Mouse (Mus musculus): Measurements from ENCODE around the gene Vps13d. TPM values are rescaled to one million over a fixed set of nuclear protein-coding genes. Genes with fewer than 3 reads are reported as not detected.

Vps13d gene
- total and polyA plus RNA-seq, 3 experiments: 9.4 to 9.8 (median 9.7) TPM

DNA sequence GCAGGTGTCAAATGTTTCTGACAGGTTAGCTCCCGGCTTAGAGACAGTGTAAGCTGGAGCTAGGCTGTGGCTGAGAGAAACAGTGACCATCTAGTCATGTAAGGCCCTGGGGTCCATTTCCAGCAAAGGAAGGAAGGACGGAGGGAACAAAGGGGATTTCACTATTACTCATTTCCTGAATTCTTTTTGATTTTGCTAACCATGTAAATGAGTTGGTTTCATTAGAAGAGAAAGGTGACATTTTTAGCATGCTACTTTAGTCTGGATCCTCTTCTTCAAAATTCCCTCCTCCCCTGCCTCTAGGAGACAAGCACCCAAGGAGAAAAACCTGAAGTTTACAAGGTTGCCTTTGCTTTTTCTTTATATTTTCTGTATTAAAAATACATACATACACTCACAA, 214.7 kb downstream of the Vps13d start (continued):
- TF ChIP-seq NRF1 (IDR thresholded peaks at IDR 0.05; ENCODE audit: low read depth, low read length) (no peak), TBP (conservative IDR thresholded peaks at IDR 0.05; ENCODE audit: low read depth, low read length) (no peak), MYC (IDR thresholded peaks at IDR 0.05; ENCODE audit: low read depth, low read length) (no peak; the same call in 1 of the 2 replicates), TCF12 (IDR thresholded peaks at IDR 0.05; ENCODE audit: low read depth, low read length) (peak; percentile 77), POLR2A (IDR thresholded peaks at IDR 0.05; ENCODE audit: low read depth, low read length) (no peak), USF2 (conservative IDR thresholded peaks at IDR 0.05; ENCODE audit: low read depth, low read length) (no peak)

- Histone ChIP-seq H3K27me3 (replicated peaks) (no peaks in the 10 kb centered on the region), H3K36me3 (replicated peaks in 1 of 2; ENCODE audit: control insufficient read depth in 1 of 2, insufficient read depth in 1 of 2, low read length in 1 of 2) (peaks cover 0 to 25% of the 10 kb centered on the region in 2 experiments), H3K79me2 (replicated peaks; ENCODE audit: control insufficient read depth, extremely low read depth, insufficient read depth, poor library complexity, severe bottlenecking) (no peaks in the 10 kb centered on the region), H3K4me3 (replicated peaks in 1 of 3; ENCODE audit: low read depth in 2 of 3, low read length in 2 of 3, poor library complexity in 1 of 3) (no peak overlapping the region), H3K27ac (ENCODE audit: insufficient read depth, low read depth) (no peak overlapping the region), H3K9me3 (replicated peaks; ENCODE audit: low read length) (no peaks in the 10 kb centered on the region), H3K9ac (ENCODE audit: insufficient read depth, low read depth) (no peak overlapping the region), H3K4me2 (ENCODE audit: insufficient read depth, low read depth, poor library complexity, severe bottlenecking) (no peak overlapping the region), H3K4me1 (ENCODE audit: control insufficient read depth in 1 of 2, insufficient read depth in 2 of 2) (peaks cover 49 to 89% of the 10 kb centered on the region in 2 experiments)
- dilution Hi-C loops (cut with MboI; ENCODE audit: extremely low pct_ligation_motif_present, extremely low pct_unique_long_range_greater_than_20kb, low sequenced_read_pairs): loop anchor here (25.0 kb wide), 1 partner anchor 91 kb away; the partner anchor contains the start of gene Dhrs3
- in situ Hi-C loops (cut with MboI; ENCODE audit: low pct_ligation_motif_present, low pct_unique_long_range_greater_than_20kb, low sequenced_read_pairs): no loop called here
- TF ChIP-seq ETS1 (conservative IDR thresholded peaks at IDR 0.05; ENCODE audit: low read depth, low read length) (no peak), SMC3 (IDR thresholded peaks at IDR 0.05; ENCODE audit: low read depth, low read length) (no peak), ZC3H11A (IDR thresholded peaks at IDR 0.05; ENCODE audit: low read depth, low read length) (no peak), POLR2A (IDR thresholded peaks at IDR 0.05; ENCODE audit: low read depth, low read length) (no peak), ELF1 (IDR thresholded peaks at IDR 0.05; ENCODE audit: low read depth, low read length) (no peak), ZNF384 (IDR thresholded peaks at IDR 0.05; ENCODE audit: low read depth, low read length) (no peak), JUND (conservative IDR thresholded peaks at IDR 0.05; ENCODE audit: low read depth, low read length) (no peak), RCOR1 (conservative IDR thresholded peaks at IDR 0.05; ENCODE audit: low read depth, low read length) (no peak), CHD2 (IDR thresholded peaks at IDR 0.05; ENCODE audit: low read length) (no peak), MYC (IDR thresholded peaks at IDR 0.05; ENCODE audit: low read depth, low read length) (no peak), MAFK (IDR thresholded peaks at IDR 0.05; ENCODE audit: insufficient replicate concordance, low read length) (no peak)
- no peak for DNase-seq (ENCODE audit: extremely low read depth)
Measured at GRCm38 (mm10) chr4:144978039-144978438, 216.8 kb downstream of the Vps13d start.

- Histone ChIP-seq H3K4me1 (ENCODE audit: control insufficient read depth in 1 of 2, insufficient read depth in 2 of 2) (peaks cover 53 to 93% of the 10 kb centered on the region in 2 experiments), H3K4me3 (replicated peaks in 1 of 3; ENCODE audit: low read depth in 2 of 3, low read length in 2 of 3, poor library complexity in 1 of 3) (no peak overlapping the region), H3K27ac (ENCODE audit: insufficient read depth, low read depth) (0 out of 2 replicates have a peak overlapping the region, but pooled peaks have one; percentile 4), H3K36me3 (replicated peaks in 1 of 2; ENCODE audit: control insufficient read depth in 1 of 2, insufficient read depth in 1 of 2, low read length in 1 of 2) (peaks cover 0 to 26% of the 10 kb centered on the region in 2 experiments), H3K79me2 (replicated peaks; ENCODE audit: control insufficient read depth, extremely low read depth, insufficient read depth, poor library complexity, severe bottlenecking) (no peaks in the 10 kb centered on the region), H3K4me2 (ENCODE audit: insufficient read depth, low read depth, poor library complexity, severe bottlenecking) (no peak overlapping the region), H3K9me3 (replicated peaks; ENCODE audit: low read length) (no peaks in the 10 kb centered on the region), H3K27me3 (replicated peaks) (no peaks in the 10 kb centered on the region), H3K9ac (ENCODE audit: insufficient read depth, low read depth) (no peak overlapping the region)
- in situ Hi-C loops (cut with MboI; ENCODE audit: low pct_ligation_motif_present, low pct_unique_long_range_greater_than_20kb, low sequenced_read_pairs) (no loop called here), dilution Hi-C loops (cut with MboI; ENCODE audit: extremely low pct_ligation_motif_present, extremely low pct_unique_long_range_greater_than_20kb, low sequenced_read_pairs) (loop anchor here (25.0 kb wide), 1 partner anchor 90 kb away; the partner anchor contains the start of gene Dhrs3)
- no peak for DNase-seq (ENCODE audit: extremely low read depth)
- TF ChIP-seq NELFE (IDR thresholded peaks at IDR 0.05; ENCODE audit: low read depth, low read length) (no peak), EP300 (IDR thresholded peaks at IDR 0.05; ENCODE audit: low read length) (no peak), E2F4 (IDR thresholded peaks at IDR 0.05; ENCODE audit: insufficient replicate concordance, low read depth, low read length) (no peak)
Measured at GRCm38 (mm10) chr4:144977057-144977456, 217.7 kb downstream of the Vps13d start.

Measured in CH12.LX (cell line).